Mouse (Mus musculus) testis, adult 2 months (tissue): ENCODE measurements around the gene Ptpra. TPM values are rescaled to one million over a fixed set of nuclear protein-coding genes. Genes with fewer than 3 reads are reported as not detected.

Experiments used
- H3K27ac ChIP-seq: fragments of 200-500 bp; 2 replicates; pipeline ENCODE4 v1.5.1; 2012; ENCODE audit warnings: low read depth, low read length; ENCODE audit not compliant: control insufficient read depth, insufficient read depth
- H3K27me3 ChIP-seq: fragments of 200-500 bp; 2 replicates; pipeline ENCODE4 v1.6.1; 2012; ENCODE audit warnings: mild to moderate bottlenecking, low read length, moderate library complexity; ENCODE audit not compliant: control insufficient read depth, insufficient read depth
- H3K36me3 ChIP-seq: fragments of 200-500 bp; 2 replicates; pipeline ENCODE4 v1.6.1; 2012; ENCODE audit warnings: mild to moderate bottlenecking, low read length; ENCODE audit not compliant: control insufficient read depth, insufficient read depth
- H3K4me1 ChIP-seq: fragments of 200-500 bp; 2 replicates; pipeline ENCODE4 v1.6.1; 2012; ENCODE audit warnings: low read length; ENCODE audit not compliant: control insufficient read depth, insufficient read depth
- H3K4me3 ChIP-seq: fragments of 200-500 bp; 2 replicates; pipeline ENCODE4 v1.5.1; 2012; ENCODE audit warnings: low read depth, mild to moderate bottlenecking, low read length, moderate library complexity, mixed read lengths; ENCODE audit not compliant: control insufficient read depth
- CTCF ChIP-seq: fragments of 200-500 bp; IDR thresholded peaks from 2 replicates; pipeline ENCODE4 v1.5.1; 2012; ENCODE audit warnings: low read depth, mild to moderate bottlenecking, inconsistent platforms, low read length, moderate library complexity; ENCODE audit not compliant: control insufficient read depth, insufficient read depth, insufficient replicate concordance
- POLR2A ChIP-seq: fragments of 200-500 bp; IDR thresholded peaks from 2 replicates; pipeline ENCODE4 v1.6.1; 2012; ENCODE audit warnings: low read depth, mild to moderate bottlenecking, inconsistent platforms, low read length, moderate library complexity; ENCODE audit not compliant: control insufficient read depth
- polyA plus RNA-seq: library from polyadenylated mRNA; depleted of rRNA; stranded (reverse); fragments of >200 nt; gene quantifications from 2 replicates; pipeline ENCODE4 v1.2.3, GENCODE M21; 2012

Ptpra gene
- polyA plus RNA-seq, 1 experiment, result 11.6 TPM

DNA sequence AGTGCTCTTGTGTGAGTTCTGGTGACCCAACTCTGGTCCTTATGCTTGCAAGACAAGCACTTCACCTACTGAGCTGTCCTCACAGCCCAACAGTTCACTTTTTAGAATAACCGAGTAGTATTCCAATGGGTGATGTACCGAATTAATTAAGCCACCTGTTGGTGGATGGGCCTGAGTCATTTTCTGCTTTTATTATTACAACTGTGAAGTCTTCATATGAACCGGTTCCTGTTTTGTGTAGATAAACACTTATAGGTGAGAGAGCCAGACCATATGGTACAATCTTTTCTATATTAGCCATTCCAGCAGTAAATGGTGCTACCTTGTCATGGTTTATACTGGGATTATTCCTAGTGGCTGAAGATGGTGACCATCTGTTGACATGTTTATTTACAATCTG lies 37.3 kb upstream of the Ptpra start:
- no peaks in the 10 kb centered on the region for H3K36me3 ChIP-seq
- H3K4me3 ChIP-seq, result no peak overlapping the region
- H3K27ac ChIP-seq, result no peak overlapping the region
- peaks cover 4% of the 10 kb centered on the region; the same call in 1 of the 2 replicates for H3K4me1 ChIP-seq
- H3K27me3 ChIP-seq, result no peaks in the 10 kb centered on the region
- TF ChIP-seq POLR2A, result no peak
- TF ChIP-seq CTCF, result no peak

DNA sequence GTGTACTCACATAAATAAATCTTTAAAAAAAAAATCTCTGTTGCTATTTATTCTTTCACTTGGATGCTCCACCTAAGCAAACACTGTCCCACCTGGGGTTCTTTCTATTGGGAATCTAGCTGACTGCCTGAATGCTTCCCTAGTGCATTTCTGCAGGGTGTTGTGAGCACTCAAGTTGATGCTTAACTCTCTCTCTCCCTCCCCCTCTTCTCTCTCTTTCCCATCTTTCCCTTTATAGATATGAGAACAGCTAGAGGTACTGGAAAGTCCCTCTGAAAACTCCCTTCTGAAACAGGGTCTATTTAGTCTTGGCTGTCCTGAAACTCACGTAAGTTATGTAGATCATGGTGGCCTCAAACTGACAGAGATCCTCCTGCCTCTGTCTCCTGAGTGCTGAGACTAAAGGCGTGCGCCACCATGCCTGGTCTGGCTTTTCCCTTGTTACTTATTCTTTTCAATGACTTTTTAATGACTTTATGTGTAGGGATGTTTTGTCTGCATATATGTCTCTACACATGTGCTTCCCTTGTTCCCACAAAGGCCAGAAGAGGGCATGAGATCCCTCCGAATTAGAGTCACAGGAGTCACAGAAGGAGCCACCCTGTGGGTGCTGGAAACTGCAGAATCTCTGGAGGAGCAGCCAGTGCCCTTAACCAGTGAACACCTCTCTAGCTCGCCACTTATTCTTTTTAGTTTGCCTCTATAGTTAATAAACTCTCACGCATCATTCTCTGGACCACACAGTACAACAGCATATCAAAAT lies 35.8 kb upstream of the Ptpra start:
- no peaks in the 10 kb centered on the region for H3K27me3 ChIP-seq
- H3K27ac ChIP-seq, result no peak overlapping the region
- TF ChIP-seq POLR2A (no peak), CTCF (no peak)
- no peaks in the 10 kb centered on the region for H3K36me3 ChIP-seq
- H3K4me3 ChIP-seq, result no peak overlapping the region
- peaks cover 4% of the 10 kb centered on the region; the same call in 1 of the 2 replicates for H3K4me1 ChIP-seq

DNA sequence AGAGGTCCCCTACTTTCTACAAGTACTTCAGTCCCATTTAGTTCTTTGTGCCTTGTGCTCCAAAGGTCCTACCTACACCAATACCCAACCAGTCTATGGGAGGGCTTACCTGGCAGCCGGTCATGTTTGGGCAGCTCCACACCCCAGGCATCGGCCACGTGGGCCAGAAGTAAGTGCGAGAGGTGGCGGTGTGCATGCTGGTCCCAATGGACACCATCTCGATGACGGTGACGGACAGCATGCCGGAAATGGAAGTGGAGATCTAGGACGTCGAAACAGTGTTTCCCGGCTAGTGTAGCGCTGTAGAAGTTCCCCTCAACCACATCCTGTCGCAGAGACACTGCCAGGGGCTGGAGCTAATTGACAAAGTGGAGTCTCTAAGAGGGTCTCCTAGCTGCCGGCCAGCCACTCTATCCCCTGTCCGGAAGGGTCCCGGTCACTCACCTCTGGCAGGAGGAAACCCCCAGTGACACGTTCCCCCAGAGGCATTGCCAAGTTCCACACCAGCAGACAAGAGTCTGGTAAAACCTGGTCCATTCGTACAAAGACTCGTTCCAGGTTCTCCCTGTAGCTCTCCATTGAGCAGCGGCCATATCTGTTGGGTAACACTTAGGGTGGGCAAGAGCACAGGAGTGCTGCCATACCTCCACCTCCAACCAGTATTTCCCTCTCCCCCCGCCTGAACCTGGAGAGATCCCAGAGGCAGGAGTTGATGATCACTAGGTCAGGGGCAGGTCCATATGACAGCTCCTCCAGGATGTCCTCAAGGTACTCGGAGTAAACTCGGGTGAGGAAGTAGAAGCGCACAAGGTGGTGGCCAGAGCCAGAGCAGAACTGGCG lies 28.1 kb upstream of the Ptpra start:
- H3K4me1 ChIP-seq, result peaks cover 9% of the 10 kb centered on the region
- H3K27ac ChIP-seq, result no peak overlapping the region
- H3K36me3 ChIP-seq, result no peaks in the 10 kb centered on the region
- H3K4me3 ChIP-seq, result peak overlapping the region; percentile 33
- no peaks in the 10 kb centered on the region for H3K27me3 ChIP-seq
- TF ChIP-seq CTCF (no peak), POLR2A (no peak)

DNA sequence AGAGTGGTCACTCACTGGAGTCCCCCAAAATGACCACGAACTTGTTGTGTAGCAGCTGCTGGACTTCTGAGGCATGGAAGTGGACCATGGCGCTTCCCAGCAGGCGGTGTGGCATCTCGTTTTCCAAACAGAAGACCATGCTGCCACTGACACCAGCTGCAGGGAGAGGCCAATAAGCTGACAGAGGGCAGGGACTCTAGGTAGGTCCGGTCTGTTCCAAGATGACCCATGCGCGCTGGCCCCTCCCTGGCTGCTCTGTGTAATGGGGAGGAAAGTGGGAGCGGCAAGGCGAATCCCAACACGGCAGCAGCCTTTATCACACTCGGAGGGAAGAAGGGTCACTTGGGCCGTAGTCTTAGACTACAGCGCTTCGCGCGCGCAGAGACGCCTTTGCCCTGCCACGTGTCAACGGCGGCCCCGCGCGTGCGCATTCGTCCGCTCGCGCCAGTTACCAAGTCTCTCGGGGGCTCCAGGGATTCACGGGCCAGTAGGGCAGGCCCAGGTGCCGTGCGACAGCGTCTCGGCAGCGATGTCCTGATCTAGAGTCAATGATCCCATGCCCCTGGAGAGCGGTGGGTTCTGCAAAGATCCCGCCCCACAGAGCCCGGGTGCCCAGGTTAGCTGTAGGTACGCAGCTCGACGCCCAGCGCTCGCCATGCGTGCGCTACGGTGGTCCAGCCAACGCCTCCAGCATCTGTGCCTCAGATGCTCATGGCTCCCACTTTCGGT lies 26.5 kb upstream of the Ptpra start:
- TF ChIP-seq CTCF (no peak), POLR2A (no peak)
- Histone ChIP-seq H3K4me3 (peak overlapping the region; percentile 93), H3K4me1 (peaks cover 9% of the 10 kb centered on the region), H3K27ac (peak overlapping the region; percentile 92), H3K36me3 (no peaks in the 10 kb centered on the region), H3K27me3 (no peaks in the 10 kb centered on the region)

DNA sequence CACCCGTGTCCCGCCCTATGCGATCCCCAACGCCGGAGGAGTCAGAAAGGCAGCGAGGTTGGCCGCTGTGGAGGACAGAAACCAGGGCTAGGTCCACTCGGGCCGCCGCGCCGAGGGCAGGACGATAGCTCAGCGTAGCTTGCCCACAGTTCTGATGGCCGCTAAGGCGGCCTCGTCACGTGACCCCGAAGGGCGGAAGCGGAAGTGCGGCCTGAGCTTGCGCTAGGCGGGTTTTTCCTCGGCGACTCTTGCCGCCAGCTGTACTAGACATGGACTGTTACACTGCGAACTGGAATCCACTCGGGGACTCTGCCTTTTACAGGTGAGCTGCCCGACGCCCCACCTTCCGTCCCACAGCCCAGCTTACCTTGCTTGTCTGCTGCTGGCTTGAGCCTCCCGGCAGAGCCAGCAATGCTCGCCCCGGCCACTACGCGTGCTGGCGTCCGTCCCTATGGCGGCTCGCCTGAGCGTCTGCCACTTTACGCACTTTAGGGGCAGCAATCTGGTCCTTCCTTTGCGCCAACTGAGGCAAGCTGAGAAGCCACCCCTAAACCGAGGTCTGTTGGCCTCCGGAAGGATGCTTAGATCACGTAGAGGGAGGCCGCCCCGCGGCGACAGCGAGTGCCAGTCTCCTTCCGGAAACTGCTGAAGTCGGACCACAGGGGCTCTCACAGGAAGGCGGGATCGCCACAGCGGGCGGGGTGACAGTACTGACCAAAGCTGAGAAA lies 25.8 kb upstream of the Ptpra start, which contains the start of the genes Vps16 and Pced1a:
Gene Vps16 (plus strand): TSS at position 214 of the 728 bp plus-strand sequence.
Gene Pced1a (minus strand): TSS at position 576 of the 728 bp plus-strand sequence.
- Histone ChIP-seq H3K4me3 (peak within 1 kb of the TSS; percentile 93), H3K27ac (peak within 1 kb of the TSS; percentile 92)
- peak; percentile 78; the same call in 1 of the 2 replicates for TF ChIP-seq POLR2A
- TF ChIP-seq CTCF, result peak; percentile 47; the same call in 1 of the 2 replicates

DNA sequence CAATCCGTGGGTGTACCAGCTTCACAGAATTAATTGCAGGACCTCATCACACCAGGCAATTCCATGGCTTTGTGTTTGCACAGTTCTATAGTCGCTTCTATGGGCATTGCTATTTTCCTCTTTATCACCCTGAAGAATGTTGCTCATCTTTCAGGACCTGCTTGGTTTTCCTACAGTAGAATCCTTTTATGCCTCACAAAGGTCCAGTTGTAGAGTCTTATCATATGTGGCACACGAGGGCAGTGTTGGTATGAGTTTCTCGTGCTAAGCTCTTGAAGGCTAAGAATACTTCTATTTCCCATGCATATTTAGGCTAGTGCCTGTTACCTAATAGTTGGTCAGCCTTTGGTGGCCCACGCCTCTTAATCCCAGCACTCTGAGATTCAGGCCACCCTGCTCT lies 25.0 kb upstream of the Ptpra start:
- Histone ChIP-seq H3K4me3 (peak overlapping the region; percentile 93; the same call in 1 of the 2 replicates), H3K4me1 (peaks cover 9% of the 10 kb centered on the region), H3K27me3 (no peaks in the 10 kb centered on the region), H3K36me3 (no peaks in the 10 kb centered on the region), H3K27ac (no peak overlapping the region)
- TF ChIP-seq POLR2A (no peak), CTCF (no peak)

More for the DNA sequence above, 25.8 kb upstream of the Ptpra start, which contains the start of the genes Vps16 and Pced1a:
- peaks cover 9% of the 10 kb centered on the region for H3K4me1 ChIP-seq
- no peaks in the 10 kb centered on the region for H3K36me3 ChIP-seq
- no peaks in the 10 kb centered on the region for H3K27me3 ChIP-seq
